Mouse (Mus musculus) heart, embryonic 15.5 days (tissue): ENCODE data around the gene Gm2016. TPM values are rescaled to one million over a fixed set of nuclear protein-coding genes. Genes with fewer than 3 reads are reported as not detected.

Experiments used
- polyA plus RNA-seq: library from polyadenylated mRNA; unstranded; fragments of >200 nt; fragmentation: Nextera tagmentation; extraction: Ambion mirVana; gene quantifications from 2 replicates; pipeline ENCODE4 v1.2.1, GENCODE M21; 2015

Gm2016 gene
- polyA plus RNA-seq, 1 experiment from 2014 or later = not detected

Other genes with a start within 250 kb of the Gm2016 start
- gene Gm16381, start 229.5 kb upstream of the Gm2016 start, polyA plus RNA-seq = not detected in 2 replicates
- not detected in 2 replicates for gene Gm21319, start 98.3 kb upstream of the Gm2016 start, polyA plus RNA-seq
- not detected in 2 replicates for gene Gm21936, start 78.6 kb upstream of the Gm2016 start, polyA plus RNA-seq
- not detected in 2 replicates for gene BB287469, start 57.5 kb upstream of the Gm2016 start, polyA plus RNA-seq
- not detected in 2 replicates for gene Gm2001, start 31.7 kb upstream of the Gm2016 start, polyA plus RNA-seq
- gene Gm2022, start 21.3 kb downstream of the Gm2016 start, polyA plus RNA-seq = not detected in 2 replicates
- gene Gm2035, start 45.8 kb downstream of the Gm2016 start, polyA plus RNA-seq = not detected in 2 replicates
- not detected in 2 replicates for gene Gm2042, start 80.0 kb downstream of the Gm2016 start, polyA plus RNA-seq
- not detected in 2 replicates for gene Gm2075, start 137.8 kb downstream of the Gm2016 start, polyA plus RNA-seq
- not detected in 2 replicates for gene Gm6803, start 144.7 kb downstream of the Gm2016 start, polyA plus RNA-seq
- gene Gm2056, start 152.9 kb downstream of the Gm2016 start, polyA plus RNA-seq = not detected in 2 replicates
- gene Gm16368, start 209.6 kb downstream of the Gm2016 start, polyA plus RNA-seq = not detected in 2 replicates